Mouse (Mus musculus) ES-CJ7 (cell line): ENCODE measurements around the gene Zfp106.

ENCODE experiments used
- DNase-seq: peaks from one replicate; pipeline ENCODE4 v3.0.0; 2011; ENCODE audit warnings: low read depth, low spot score

Gene Zfp106

GRCm38 (mm10) chr2:120476277-120477087 is 87.2 kb downstream of the Zfp106 start:
- peak; percentile 38 for DNase-seq

DNA sequence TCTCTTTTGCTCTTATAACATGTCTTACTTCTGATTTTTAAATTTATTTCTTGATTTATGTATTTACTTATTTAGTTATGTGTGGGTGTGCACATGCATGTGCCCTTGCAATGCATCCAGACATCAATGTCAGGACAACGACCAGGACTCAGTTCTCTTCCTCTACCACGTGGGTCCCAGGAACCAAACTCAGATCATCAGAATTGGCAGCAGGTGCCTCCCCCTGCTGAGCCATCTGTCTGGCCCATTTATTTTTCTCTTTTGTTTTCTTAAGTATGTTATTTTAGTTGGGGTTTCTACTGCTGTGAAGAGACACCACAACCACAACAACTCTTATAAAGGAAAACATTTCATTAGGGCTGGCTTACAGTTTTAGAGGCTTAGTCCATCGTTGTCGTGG is 92.8 kb downstream of the Zfp106 start:
- DNase-seq: no peak

DNA sequence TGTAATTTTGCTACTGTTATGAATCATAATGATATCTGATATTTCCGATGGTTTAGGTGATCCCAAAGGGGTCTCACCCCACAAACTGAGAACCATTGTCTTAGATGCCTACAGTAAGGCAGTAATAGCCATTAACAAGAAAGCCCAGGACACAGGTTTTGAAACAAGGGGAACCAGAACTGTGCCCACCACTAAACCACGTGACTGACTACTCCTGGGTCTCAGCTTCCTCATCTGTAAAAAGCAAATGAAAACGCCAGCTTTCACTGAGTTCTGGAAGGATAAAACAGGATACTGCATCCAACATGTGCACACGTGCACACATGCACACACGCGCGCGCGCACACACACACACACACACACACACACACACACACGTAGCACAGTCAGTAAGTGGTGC is 93.9 kb downstream of the Zfp106 start:
- no peak for DNase-seq

DNA sequence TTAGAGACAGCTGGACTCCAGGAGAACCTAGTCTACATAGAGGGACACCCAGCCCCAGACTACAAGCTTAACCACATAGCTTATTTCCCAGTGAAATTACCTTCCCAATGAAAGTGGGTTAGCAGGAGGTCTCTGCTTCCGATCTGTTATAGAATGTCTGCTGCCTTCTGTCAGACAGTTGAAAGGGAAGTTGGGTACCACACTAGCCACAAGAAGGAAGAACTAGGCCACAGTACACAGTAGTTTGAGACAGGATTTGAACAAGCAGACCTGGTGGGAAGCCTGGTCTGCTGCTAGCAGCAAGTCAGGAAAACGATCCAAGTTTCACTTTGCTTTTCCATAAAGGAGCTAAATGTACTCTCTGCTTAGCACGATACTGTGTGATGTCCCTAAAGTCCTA is 94.4 kb downstream of the Zfp106 start:
- no peak for DNase-seq

GRCm38 (mm10) chr2:120468011-120468410 is 95.6 kb downstream of the Zfp106 start:
- DNase-seq: no peak

DNA sequence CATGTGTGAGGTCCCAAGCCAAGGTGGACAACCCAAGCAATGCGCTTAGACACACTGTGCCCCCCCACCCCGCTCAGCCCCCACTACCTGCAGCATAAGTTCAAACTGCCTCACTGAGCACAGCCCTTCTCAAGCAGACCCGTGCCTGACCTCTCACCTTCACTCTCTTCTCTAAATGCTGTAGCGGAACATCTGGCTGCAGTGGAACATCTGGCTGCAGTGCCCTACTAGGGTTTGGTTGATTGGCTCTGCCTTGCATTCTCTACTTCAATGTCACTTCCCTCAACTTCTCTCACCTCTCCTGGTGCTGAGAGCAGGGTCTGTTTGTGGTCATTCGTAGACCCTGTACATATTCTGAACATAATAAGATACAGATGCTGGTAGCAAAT is 98.3 kb downstream of the Zfp106 start:
- DNase-seq: no peak

DNA sequence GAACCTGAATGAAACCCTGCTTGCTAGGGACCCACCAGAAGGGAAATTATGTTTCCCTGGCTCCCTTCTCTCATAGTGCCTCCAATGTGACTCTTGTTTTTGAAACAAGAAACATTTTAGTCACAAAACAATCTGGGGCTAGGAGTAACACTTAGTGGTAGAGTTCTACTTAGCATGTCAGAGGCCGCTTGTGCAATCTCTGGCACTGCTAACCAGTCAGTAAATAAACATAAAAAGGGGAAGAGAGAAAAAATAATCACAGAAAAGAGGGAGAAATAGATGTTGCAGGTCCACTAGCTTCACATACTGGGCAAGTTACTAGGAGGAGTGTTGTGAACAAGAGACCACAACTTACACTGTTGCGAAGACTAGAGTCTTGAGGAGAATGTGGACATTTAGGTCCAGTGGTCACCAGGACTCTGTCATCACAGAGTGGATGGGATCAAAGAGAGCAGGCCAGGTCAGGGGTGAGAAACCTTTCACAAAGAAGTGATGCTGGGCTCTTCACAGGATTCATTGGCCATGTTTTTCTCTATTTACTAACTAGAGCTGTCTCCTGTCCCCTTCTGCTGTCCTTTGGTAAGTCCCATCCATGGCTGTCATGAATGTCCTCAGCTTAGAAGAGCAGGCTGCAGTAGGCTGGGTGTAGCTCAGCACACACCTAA is 98.8 kb downstream of the Zfp106 start:
- DNase-seq: no peak

DNA sequence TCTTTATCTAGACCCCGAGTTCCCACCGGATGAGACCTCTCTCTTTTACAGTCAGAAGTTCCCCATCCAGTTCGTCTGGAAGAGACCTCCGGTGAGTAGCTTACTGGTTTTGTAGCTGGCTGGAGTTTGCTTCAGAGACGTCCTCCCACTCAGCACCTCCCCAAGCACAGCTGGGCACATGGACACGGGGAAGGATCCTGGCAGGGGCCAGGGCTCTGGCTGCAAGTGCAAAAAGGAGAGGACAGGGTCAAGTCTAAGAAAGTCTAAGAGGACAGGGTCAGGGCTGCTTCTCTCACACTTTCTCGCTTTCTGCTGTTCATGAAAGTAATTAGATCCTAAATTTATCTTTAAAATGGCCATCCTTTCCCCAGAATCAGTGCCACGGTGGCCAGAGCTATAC is 99.6 kb downstream of the Zfp106 start:
- no peak for DNase-seq

- DNase-seq: no peak
Measured at GRCm38 (mm10) chr2:120463328-120463727, 100.3 kb downstream of the Zfp106 start.

DNA sequence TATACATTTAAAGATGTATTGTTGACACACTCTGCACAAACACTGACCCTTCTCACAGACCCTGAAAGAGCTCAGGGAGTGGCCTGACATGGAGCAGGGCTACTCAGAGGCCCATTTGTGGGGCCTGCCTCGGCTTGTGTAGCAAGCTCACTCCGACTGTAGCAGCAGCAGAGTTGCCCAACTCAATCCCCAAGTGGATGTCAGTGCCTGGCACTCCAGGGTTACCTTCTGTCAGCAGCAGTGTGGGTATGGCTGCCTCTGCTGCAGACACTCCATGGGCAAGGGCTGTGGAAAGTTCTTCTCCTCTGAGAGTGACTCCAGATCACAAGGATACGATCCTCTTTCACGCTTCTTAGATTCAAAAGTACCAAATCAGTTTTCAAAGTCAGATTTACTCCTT is 103.4 kb downstream of the Zfp106 start:
- DNase-seq: no peak
